10 mouse cellular contexts compared by ENCODE assay signal in the genomic region with DNA sequence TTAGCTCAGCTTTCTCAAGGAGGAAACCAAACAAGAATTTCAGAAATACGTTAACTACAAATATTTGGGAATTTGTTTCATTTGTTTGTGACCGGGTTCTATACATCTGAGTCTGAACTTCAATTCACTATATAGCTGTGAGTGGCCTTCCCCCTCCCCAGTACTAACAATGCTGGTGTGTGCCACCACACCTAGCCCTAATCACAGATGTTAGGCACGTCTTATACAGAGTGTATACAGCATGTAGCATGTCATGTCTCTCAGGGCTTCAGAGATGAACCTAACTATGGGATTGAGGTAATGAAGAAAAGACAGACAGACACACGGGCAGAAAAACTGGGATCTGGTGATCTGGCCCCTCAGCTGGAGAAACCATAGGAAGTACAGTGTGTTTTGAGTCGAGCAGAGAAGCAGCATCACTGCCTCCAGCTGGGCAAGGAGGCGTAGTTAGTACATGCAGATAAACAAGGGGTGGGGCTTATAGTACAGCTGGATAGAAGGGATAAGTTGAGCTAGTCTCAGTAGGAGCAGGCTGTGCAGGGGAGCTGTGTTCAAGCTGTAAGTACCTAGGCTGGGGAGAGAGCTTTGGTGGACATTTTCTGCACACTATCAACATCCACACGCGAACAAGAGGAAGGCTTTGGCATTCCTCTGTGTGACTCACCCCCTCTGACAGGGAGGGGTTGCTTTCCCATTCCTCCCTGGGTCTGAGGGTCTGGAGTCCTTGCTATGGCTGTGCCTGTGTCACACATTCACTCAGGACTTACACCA. TPM values are rescaled to one million over a fixed set of nuclear protein-coding genes. Genes with fewer than 3 reads are reported as not detected.
DNase-seq lines count a peak whose midpoint lies in the region; ATAC-seq lines count a peak whose summit lies in the region.
"Had no signal": no experiment of that assay in that cellular context is flagged by ENCODE, and none has a peak within 500 bp of the region (broad histone marks: within the 10 kb centered on the region; RNA-seq: fewer than 3 reads in every experiment).

No protein-coding gene starts in this region.

- 0 out of 2 replicates have a peak, but pooled peaks have one; percentile 49 for ATAC-seq in frontal cortex, adult (ENCODE audit: low TSS enrichment)
- ATAC-seq in midbrain, embryonic 11.5 days (ENCODE audit: low FRiP score), result peak; percentile 33; the same call in 1 of the 2 replicates
- no peak for ATAC-seq in midbrain, embryonic 15.5 days (replicated peaks)
- peak; percentile 86 for ATAC-seq in intestine, embryonic 15.5 days
- peak; percentile 94 for ATAC-seq in stomach, embryonic 15.5 days (ENCODE audit: insufficient read depth, low FRiP score, low read depth)

- no peak overlapping the region for H3K4me2 ChIP-seq in midbrain, embryonic 11.5 days
- H3K4me2 ChIP-seq in midbrain, embryonic 15.5 days, result no peak overlapping the region
- H3K4me2 ChIP-seq in intestine, embryonic 15.5 days (replicated peaks), result no peak overlapping the region
- H3K4me2 ChIP-seq in stomach, embryonic 15.5 days, result no peak overlapping the region
- H3K4me2 ChIP-seq: embryonic facial prominence, embryonic 12.5 days had no signal

- no peaks in the 10 kb centered on the region for H3K36me3 ChIP-seq in midbrain, embryonic 11.5 days (ENCODE audit: control insufficient read depth, insufficient read depth, low read length)
- no peaks in the 10 kb centered on the region for H3K36me3 ChIP-seq in midbrain, embryonic 15.5 days (replicated peaks)
- no peaks in the 10 kb centered on the region for H3K36me3 ChIP-seq in intestine, embryonic 15.5 days
- no peaks in the 10 kb centered on the region for H3K36me3 ChIP-seq in stomach, embryonic 15.5 days
- H3K36me3 ChIP-seq: embryonic facial prominence, embryonic 12.5 days had no signal

- H3K27me3 ChIP-seq in midbrain, embryonic 11.5 days (ENCODE audit: control insufficient read depth, insufficient read depth, low read length), result no peaks in the 10 kb centered on the region
- H3K27me3 ChIP-seq in midbrain, embryonic 15.5 days (replicated peaks), result no peaks in the 10 kb centered on the region
- no peaks in the 10 kb centered on the region for H3K27me3 ChIP-seq in intestine, embryonic 15.5 days (replicated peaks)
- H3K27me3 ChIP-seq in stomach, embryonic 15.5 days (replicated peaks), result no peaks in the 10 kb centered on the region
- H3K27me3 ChIP-seq: embryonic facial prominence, embryonic 12.5 days had no signal

- no peak overlapping the region for H3K9ac ChIP-seq in midbrain, embryonic 11.5 days (ENCODE audit: low read length)
- H3K9ac ChIP-seq in midbrain, embryonic 15.5 days, result no peak overlapping the region
- no peak overlapping the region for H3K9ac ChIP-seq in intestine, embryonic 15.5 days
- no peak overlapping the region for H3K9ac ChIP-seq in stomach, embryonic 15.5 days
- H3K9ac ChIP-seq: embryonic facial prominence, embryonic 12.5 days had no signal

- peaks cover 3% of the 10 kb centered on the region; the same call in 1 of the 2 replicates for H3K4me1 ChIP-seq in midbrain, embryonic 11.5 days (ENCODE audit: control insufficient read depth, insufficient read depth, low read length)
- H3K4me1 ChIP-seq in midbrain, embryonic 15.5 days, result no peaks in the 10 kb centered on the region
- no peaks in the 10 kb centered on the region for H3K4me1 ChIP-seq in intestine, embryonic 15.5 days (replicated peaks)
- H3K4me1 ChIP-seq in stomach, embryonic 15.5 days, result peaks cover 9% of the 10 kb centered on the region; the same call in 1 of the 2 replicates
- H3K4me1 ChIP-seq: embryonic facial prominence, embryonic 12.5 days had no signal

- 61% methylated on average over 8 of the region's 8 CpGs for WGBS in midbrain, embryonic 11.5 days
- WGBS in midbrain, embryonic 15.5 days, result 60% methylated on average over 8 of the region's 8 CpGs
- 50% methylated on average over 8 of the region's 8 CpGs for WGBS in intestine, embryonic 15.5 days
- WGBS in stomach, embryonic 15.5 days, result 38% methylated on average over 8 of the region's 8 CpGs

- DNase-seq in frontal cortex, adult 2 months (ENCODE audit: extremely low spot score in 1 of 2, low spot score in 1 of 2), result no peak
- no peak for DNase-seq in midbrain, embryonic 11.5 days (ENCODE audit: low spot score, missing footprints)
- no peak for DNase-seq in gastrocnemius, adult 18-20 months (ENCODE audit: low spot score)
- DNase-seq in frontal cortex, postnatal 10 days (ENCODE audit: low spot score in 2 of 2), result no peak
- DNase-seq: kidney, postnatal 14 days had no signal

- no peaks in the 10 kb centered on the region; the same call in 1 of the 2 replicates for H3K9me3 ChIP-seq in midbrain, embryonic 11.5 days (ENCODE audit: control insufficient read depth, low read length)
- H3K9me3 ChIP-seq in midbrain, embryonic 15.5 days, result no peaks in the 10 kb centered on the region
- no peaks in the 10 kb centered on the region for H3K9me3 ChIP-seq in intestine, embryonic 15.5 days
- H3K9me3 ChIP-seq in stomach, embryonic 15.5 days, result no peaks in the 10 kb centered on the region
- H3K9me3 ChIP-seq: embryonic facial prominence, embryonic 12.5 days had no signal

- no peak overlapping the region for H3K27ac ChIP-seq in midbrain, embryonic 11.5 days (ENCODE audit: low read depth, low read length)
- no peak overlapping the region for H3K27ac ChIP-seq in midbrain, embryonic 15.5 days
- H3K27ac ChIP-seq in intestine, embryonic 15.5 days, result no peak overlapping the region
- H3K27ac ChIP-seq in stomach, embryonic 15.5 days, result peak overlapping the region; percentile 21
- H3K27ac ChIP-seq: embryonic facial prominence, embryonic 12.5 days had no signal

- H3K4me3 ChIP-seq in midbrain, embryonic 11.5 days (ENCODE audit: low read depth, low read length), result no peak overlapping the region
- H3K4me3 ChIP-seq in midbrain, embryonic 15.5 days, result no peak overlapping the region
- no peak overlapping the region for H3K4me3 ChIP-seq in intestine, embryonic 15.5 days (replicated peaks)
- no peak overlapping the region for H3K4me3 ChIP-seq in stomach, embryonic 15.5 days (replicated peaks)
- H3K4me3 ChIP-seq: embryonic facial prominence, embryonic 12.5 days had no signal

RNA-seq across cellular contexts. Expression of a gene that starts 8.1 kb away (rescaled TPM):
- 61.3 and 69.0 TPM in 2 replicates for polyA plus RNA-seq in frontal cortex, adult 2 months (2012; rRNA removed)
- polyA plus RNA-seq in midbrain, embryonic 11.5 days (2014; fragmentation: Nextera tagmentation; extraction: Ambion mirVana), result 55.2 and 56.1 TPM in 2 replicates
- 36.5 and 37.1 TPM in 2 replicates for polyA plus RNA-seq in midbrain, embryonic 15.5 days (2015; fragmentation: Nextera tagmentation; extraction: Ambion mirVana)
- 32.8 TPM in 2 replicates for polyA plus RNA-seq in intestine, embryonic 15.5 days (2015; fragmentation: Nextera tagmentation; extraction: Ambion mirVana)
- polyA plus RNA-seq in stomach, embryonic 15.5 days (2015; fragmentation: Nextera tagmentation; extraction: Ambion mirVana), result 38.9 and 40.6 TPM in 2 replicates
- total RNA-seq in gastrocnemius, adult 18-20 months (2021), result 100 to 1,000 TPM; 148 to 171 TPM

RNA-seq across cellular contexts. Expression of a gene that starts 9.0 kb away (rescaled TPM):
- polyA plus RNA-seq in frontal cortex, adult 2 months (2012; rRNA removed), result 57.1 and 58.9 TPM in 2 replicates
- polyA plus RNA-seq in midbrain, embryonic 11.5 days (2014; fragmentation: Nextera tagmentation; extraction: Ambion mirVana), result 56.9 and 62.0 TPM in 2 replicates
- polyA plus RNA-seq in midbrain, embryonic 15.5 days (2015; fragmentation: Nextera tagmentation; extraction: Ambion mirVana), result 50.4 and 55.1 TPM in 2 replicates
- 26.9 and 28.0 TPM in 2 replicates for polyA plus RNA-seq in intestine, embryonic 15.5 days (2015; fragmentation: Nextera tagmentation; extraction: Ambion mirVana)
- polyA plus RNA-seq in stomach, embryonic 15.5 days (2015; fragmentation: Nextera tagmentation; extraction: Ambion mirVana), result 27.7 and 31.3 TPM in 2 replicates
- 10 to 100 TPM; 59.6 to 61.8 TPM for total RNA-seq in gastrocnemius, adult 18-20 months (2021)
